Mouse (Mus musculus) E14TG2a.4 (cell line): ENCODE results near the gene Zdhhc6.

Experiments
- CTCF ChIP-seq: conservative IDR thresholded peaks from 2 replicates; pipeline ENCODE4 v1.5.1; 2014; ENCODE audit warnings: low read length
- NANOG ChIP-seq: IDR thresholded peaks from 2 replicates; pipeline ENCODE4 v1.6.1; 2014; ENCODE audit warnings: borderline replicate concordance, low read length, mixed read lengths
- POU5F1 ChIP-seq: IDR thresholded peaks from 2 replicates; pipeline ENCODE4 v1.6.1; 2014; ENCODE audit warnings: low read length, borderline replicate concordance

- TF ChIP-seq CTCF (peak; percentile 37), NANOG (no peak), POU5F1 (no peak)
Observed at GRCm38 (mm10) chr19:55335881-55336280, 20.0 kb upstream of the Zdhhc6 start.
